Mouse (Mus musculus): ENCODE results near the gene Atf5. TPM values are rescaled to one million over a fixed set of nuclear protein-coding genes. Genes with fewer than 3 reads are reported as not detected.

Atf5 gene
- polyA plus RNA-seq, 1 experiment, result 252 TPM

DNA sequence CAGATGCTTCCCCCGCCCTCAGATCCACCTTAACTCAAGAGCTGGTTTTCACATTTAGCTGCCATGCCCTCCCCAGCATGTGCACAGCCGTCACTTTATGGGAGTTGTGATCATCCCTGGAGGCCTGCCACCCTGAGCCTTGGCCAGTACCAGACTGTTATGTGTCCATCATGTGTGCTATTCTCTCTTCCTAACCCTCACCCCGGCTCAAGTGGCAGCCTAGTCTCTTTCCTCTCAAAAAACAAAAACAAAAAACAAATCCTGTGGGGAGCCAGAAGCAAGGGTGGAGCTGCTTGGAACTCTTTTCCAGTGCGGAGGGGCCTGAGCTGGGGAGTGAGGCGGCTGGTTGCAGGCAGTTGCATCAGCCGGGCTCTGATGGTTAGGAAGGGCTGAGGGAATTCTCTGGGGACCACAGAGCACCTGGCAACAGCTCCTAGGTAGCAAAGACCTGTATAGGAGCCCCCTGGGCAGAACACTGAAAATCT lies 2.3 kb upstream of the Atf5 start:
- Histone ChIP-seq H3K4me3 (ENCODE audit: insufficient read depth, low read depth, low read length) (peak overlapping the region; percentile 30), H3K4me1 (ENCODE audit: control insufficient read depth, insufficient read depth, insufficient read length, low read length) (peaks cover 20% of the 10 kb centered on the region), H3K27ac (replicated peaks; ENCODE audit: low read depth, low read length) (peak overlapping the region; percentile 59)

- Histone ChIP-seq H3K4me1 (ENCODE audit: control insufficient read depth, insufficient read depth, insufficient read length, low read length) (peaks cover 20% of the 10 kb centered on the region), H3K27ac (replicated peaks; ENCODE audit: low read depth, low read length) (peak overlapping the region; percentile 85), H3K4me3 (ENCODE audit: insufficient read depth, low read depth, low read length) (peak overlapping the region; percentile 30)
Measured at GRCm38 (mm10) chr7:44818164-44818563, 1.7 kb upstream of the Atf5 start.

GRCm38 (mm10) chr7:44817441-44817840 lies 983 bp upstream of the Atf5 start:
- peak overlapping the region; percentile 79 for H3K4me3 ChIP-seq (ENCODE audit: insufficient read depth, low read depth, low read length)
- H3K4me1 ChIP-seq (ENCODE audit: control insufficient read depth, insufficient read depth, insufficient read length, low read length), result peaks cover 20% of the 10 kb centered on the region

DNA sequence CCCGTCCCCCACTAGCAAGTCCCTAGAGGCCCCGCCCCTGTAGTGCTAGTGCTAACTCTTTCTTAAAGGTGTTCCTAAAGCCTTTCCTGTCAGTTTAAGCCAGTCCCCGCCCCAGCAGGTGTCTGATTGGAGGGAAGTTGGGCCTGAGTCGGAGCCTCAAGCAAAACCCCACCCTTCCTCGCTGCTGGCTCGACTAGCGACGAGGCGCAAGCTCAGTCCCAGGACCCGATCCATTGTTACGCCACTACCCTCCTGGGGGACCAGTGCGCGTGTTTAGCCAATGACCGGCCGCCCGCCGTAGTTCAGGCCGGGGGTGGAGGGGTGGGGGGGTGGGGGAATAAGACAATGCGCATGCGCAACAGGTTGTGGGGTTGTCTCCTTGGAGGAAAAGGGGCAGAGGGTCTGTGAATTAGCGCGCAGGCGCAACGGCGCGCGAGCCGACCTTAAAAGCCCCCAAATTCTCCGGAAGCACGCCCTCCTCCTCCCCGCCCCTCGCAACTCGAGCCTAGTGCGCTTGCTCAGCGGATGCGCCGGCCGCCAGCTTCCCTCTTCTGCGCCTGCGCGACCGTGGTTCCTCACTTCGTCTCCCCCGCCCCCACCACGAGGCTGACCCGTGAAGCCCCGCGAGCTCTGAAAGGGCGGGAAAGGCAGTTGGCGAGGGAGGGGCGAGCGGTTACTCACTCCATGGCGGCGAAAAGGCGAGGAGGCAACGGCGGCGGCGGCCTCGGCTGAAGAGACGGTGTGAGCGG lies 563 bp downstream of the Atf5 start, which contains the start of the genes Nup62 and Il4i1:
Nup62 (plus strand) TSS at position 368 of the 749 bp plus-strand sequence.
Il4i1 (plus strand) TSS at position 667 of the 749 bp plus-strand sequence.
- peaks cover 20% of the 10 kb centered on the region for H3K4me1 ChIP-seq (ENCODE audit: control insufficient read depth, insufficient read depth, insufficient read length, low read length)
- H3K27ac ChIP-seq (replicated peaks; ENCODE audit: low read depth, low read length), result peak within 1 kb of the TSS; percentile 85
- peak within 1 kb of the TSS; percentile 79 for H3K4me3 ChIP-seq (ENCODE audit: insufficient read depth, low read depth, low read length)

More at GRCm38 (mm10) chr7:44817441-44817840, 983 bp upstream of the Atf5 start:
- H3K27ac ChIP-seq (replicated peaks; ENCODE audit: low read depth, low read length), result peak overlapping the region; percentile 85

DNA sequence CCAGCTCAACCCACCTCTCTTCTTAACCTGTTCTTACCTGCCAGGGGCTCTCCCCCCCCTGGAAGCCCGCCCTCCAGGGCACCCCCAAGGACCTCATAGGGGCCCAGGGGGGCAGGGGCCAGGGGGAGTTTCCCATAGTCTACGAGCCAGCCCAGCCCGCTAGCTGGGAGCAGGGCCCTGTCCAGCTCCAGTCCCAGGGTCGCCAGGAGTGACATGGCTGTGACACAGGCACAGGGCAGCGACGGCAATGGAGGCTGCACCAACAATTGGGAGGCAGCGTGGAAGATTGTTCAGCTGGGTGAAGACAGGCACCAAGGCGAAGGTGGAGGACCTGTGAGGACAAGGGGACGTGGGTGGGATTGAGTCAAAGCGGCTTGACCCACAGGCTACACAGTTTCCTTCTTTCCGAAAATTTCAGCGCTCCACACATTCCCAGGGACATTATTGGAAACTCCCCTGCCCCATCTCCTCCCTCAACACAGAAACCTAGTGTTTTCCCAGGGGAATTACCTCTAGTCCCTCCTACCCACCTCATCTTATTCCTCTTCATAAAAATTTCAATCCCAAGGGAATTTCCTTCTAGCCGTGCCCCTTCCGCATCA lies 1.4 kb downstream of the Atf5 start:
- Histone ChIP-seq H3K27ac (replicated peaks; ENCODE audit: low read depth, low read length) (peak overlapping the region; percentile 45; the same call in 1 of the 2 replicates), H3K4me3 (ENCODE audit: insufficient read depth, low read depth, low read length) (peak overlapping the region; percentile 79), H3K4me1 (ENCODE audit: control insufficient read depth, insufficient read depth, insufficient read length, low read length) (peaks cover 17% of the 10 kb centered on the region)

- Histone ChIP-seq H3K27ac (replicated peaks; ENCODE audit: low read depth, low read length) (no peak overlapping the region), H3K4me3 (ENCODE audit: insufficient read depth, low read depth, low read length) (no peak overlapping the region), H3K4me1 (ENCODE audit: control insufficient read depth, insufficient read depth, insufficient read length, low read length) (peaks cover 15% of the 10 kb centered on the region)
Measured at GRCm38 (mm10) chr7:44814423-44814822, 2.0 kb downstream of the Atf5 start.

GRCm38 (mm10) chr7:44813985-44814384 lies 2.5 kb downstream of the Atf5 start:
- H3K27ac ChIP-seq (replicated peaks; ENCODE audit: low read depth, low read length), result no peak overlapping the region
- no peak overlapping the region for H3K4me3 ChIP-seq (ENCODE audit: insufficient read depth, low read depth, low read length)

DNA sequence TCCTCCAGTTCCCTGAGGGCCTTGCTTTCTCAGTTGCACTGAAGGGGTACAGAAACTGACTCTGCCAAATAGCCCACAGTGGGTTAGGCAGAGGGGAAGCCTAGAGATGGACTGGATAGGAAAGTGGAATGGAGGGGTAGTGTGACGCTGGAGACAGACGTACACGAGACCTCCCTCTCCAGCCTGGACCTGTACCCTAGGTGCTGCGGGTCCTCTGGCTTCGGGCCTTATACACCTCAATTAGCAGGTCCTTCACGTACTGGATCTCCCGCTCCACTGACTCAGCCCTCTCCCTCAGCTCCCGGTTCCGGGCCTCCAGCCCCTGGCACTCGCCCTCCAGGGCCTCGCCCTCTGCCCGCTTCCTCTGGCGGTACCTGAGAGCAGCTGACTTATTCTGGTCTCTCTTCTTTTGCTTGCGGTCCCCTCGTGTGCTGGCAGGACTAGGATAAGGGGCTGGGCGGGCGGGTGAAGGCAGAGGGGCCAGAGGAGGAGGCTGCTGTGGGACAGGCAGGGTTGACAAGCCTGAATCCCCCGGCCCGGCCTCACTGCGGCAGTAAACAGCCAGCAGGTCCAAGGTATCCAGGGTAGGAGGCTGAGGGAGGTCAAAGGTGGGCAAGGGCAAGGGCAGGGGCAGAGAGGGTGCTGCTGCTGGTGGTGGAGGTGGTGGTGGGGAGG lies 3.7 kb downstream of the Atf5 start:
- H3K27ac ChIP-seq (replicated peaks; ENCODE audit: low read depth, low read length), result no peak overlapping the region
- peaks cover 4% of the 10 kb centered on the region for H3K4me1 ChIP-seq (ENCODE audit: control insufficient read depth, insufficient read depth, insufficient read length, low read length)
- H3K4me3 ChIP-seq (ENCODE audit: insufficient read depth, low read depth, low read length), result no peak overlapping the region

More at GRCm38 (mm10) chr7:44813985-44814384, 2.5 kb downstream of the Atf5 start:
- peaks cover 13% of the 10 kb centered on the region for H3K4me1 ChIP-seq (ENCODE audit: control insufficient read depth, insufficient read depth, insufficient read length, low read length)

DNA sequence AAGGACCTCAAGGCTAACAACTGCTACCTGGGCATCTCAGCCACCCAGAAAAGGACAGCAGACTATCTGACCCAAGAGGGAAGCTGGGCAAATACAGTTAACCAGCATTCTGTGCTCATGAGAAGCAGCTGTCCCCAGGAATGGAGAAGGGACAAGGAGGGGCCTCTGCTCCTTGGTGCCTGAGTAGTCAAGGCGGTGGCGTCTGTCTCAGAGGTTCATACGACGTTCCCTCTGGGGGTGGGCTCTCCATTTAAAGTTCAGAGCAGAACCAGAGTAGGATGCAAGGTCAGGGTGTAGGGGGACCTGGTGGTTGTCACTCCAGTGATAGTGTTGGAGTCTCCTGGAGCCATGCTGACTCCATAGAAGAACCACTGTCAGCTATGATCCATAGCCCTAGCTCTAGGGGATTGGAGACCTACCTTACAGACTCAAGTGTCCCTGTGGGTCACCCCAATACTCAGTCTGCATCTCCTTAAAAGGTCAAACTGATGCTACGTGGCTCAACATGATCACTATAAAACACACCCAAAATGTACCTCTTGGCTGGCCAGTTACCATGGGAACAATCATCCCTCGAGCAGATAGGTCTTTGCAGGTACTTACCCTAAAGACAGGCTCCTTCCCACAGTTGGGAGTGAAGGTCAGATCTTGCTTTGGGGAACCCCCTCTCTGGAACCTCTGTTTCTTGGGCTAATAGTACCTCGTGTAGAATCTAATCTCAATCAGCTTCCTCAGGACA lies 5.5 kb downstream of the Atf5 start:
- no peak overlapping the region for H3K4me3 ChIP-seq (ENCODE audit: insufficient read depth, low read depth, low read length)
- H3K27ac ChIP-seq (replicated peaks; ENCODE audit: low read depth, low read length), result no peak overlapping the region
- H3K4me1 ChIP-seq (ENCODE audit: control insufficient read depth, insufficient read depth, insufficient read length, low read length), result no peaks in the 10 kb centered on the region; the same call in 1 of the 2 replicates

DNA sequence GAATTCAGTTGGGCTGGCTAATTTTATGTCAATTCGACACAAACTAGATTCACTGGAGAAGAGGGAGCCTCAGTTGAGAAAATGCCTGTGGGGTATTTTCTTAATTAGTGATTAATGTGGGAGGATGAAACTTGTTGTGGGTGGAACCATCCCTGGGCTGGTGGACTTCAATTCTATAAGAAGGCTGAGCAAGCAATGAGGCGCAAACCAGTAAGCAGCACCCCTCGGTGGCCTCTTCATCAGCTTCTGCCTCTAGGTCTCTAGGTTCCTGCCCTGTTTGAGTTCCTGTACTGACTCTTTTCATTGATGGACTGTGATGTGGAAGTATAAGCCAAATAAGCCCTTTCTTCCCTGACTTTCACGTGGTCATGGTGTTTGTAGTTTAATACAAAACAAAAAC lies 6.1 kb downstream of the Atf5 start:
- Histone ChIP-seq H3K27ac (replicated peaks; ENCODE audit: low read depth, low read length) (no peak overlapping the region), H3K4me3 (ENCODE audit: insufficient read depth, low read depth, low read length) (no peak overlapping the region)

DNA sequence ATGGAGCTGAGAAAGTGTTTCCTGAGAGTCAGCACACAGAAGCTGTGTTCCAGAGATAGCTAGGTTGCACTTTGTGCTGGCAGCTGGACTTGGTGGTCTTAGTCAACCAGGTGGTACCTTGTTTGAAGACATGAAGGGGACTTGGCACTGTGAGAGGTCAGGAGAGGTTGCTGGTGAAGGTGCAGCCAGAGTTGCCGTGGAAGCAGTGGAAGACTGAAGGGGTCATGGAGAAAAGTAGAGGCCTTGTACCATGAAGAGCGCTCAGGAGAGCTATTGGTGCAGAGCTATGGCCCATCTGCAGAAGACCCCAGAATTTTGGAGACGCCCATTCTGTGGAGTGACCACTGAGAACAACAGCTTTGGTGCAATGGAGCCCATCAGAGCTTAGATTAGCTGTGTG lies 7.0 kb downstream of the Atf5 start:
- Histone ChIP-seq H3K4me1 (ENCODE audit: control insufficient read depth, insufficient read depth, insufficient read length, low read length) (no peaks in the 10 kb centered on the region), H3K4me3 (ENCODE audit: insufficient read depth, low read depth, low read length) (no peak overlapping the region), H3K27ac (replicated peaks; ENCODE audit: low read depth, low read length) (no peak overlapping the region)

More for the DNA sequence above, 6.1 kb downstream of the Atf5 start:
- H3K4me1 ChIP-seq (ENCODE audit: control insufficient read depth, insufficient read depth, insufficient read length, low read length), result no peaks in the 10 kb centered on the region; the same call in 1 of the 2 replicates

GRCm38 (mm10) chr7:44808927-44809326 lies 7.5 kb downstream of the Atf5 start:
- H3K27ac ChIP-seq (replicated peaks; ENCODE audit: low read depth, low read length), result no peak overlapping the region
- no peaks in the 10 kb centered on the region for H3K4me1 ChIP-seq (ENCODE audit: control insufficient read depth, insufficient read depth, insufficient read length, low read length)
- H3K4me3 ChIP-seq (ENCODE audit: insufficient read depth, low read depth, low read length), result no peak overlapping the region

DNA sequence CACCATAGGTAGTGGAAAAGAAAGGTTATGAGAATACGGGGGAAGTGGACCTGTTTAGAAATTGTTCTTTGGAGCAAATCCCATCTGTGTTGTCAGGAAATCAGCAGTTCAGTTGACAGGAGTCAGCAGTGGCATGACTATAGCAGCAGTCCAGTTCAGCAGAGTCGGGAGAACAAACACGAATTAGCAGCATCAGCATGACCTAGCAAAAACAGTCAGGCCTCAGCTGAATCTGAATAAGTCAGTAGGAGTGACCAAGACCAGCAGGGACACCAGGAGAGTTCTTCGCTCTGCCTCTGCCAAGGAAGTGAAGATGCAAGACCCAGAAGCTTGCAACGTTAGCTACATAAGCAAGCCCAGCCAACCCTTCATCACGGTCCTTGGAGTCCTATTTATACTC lies 23.7 kb downstream of the Atf5 start:
- Histone ChIP-seq H3K4me1 (ENCODE audit: control insufficient read depth, insufficient read depth, insufficient read length, low read length) (no peaks in the 10 kb centered on the region), H3K4me3 (ENCODE audit: insufficient read depth, low read depth, low read length) (no peak overlapping the region), H3K27ac (replicated peaks; ENCODE audit: low read depth, low read length) (no peak overlapping the region)

GRCm38 (mm10) chr7:44790066-44790465 lies 26.4 kb downstream of the Atf5 start:
- H3K4me1 ChIP-seq (ENCODE audit: control insufficient read depth, insufficient read depth, insufficient read length, low read length), result no peaks in the 10 kb centered on the region
- H3K4me3 ChIP-seq (ENCODE audit: insufficient read depth, low read depth, low read length), result no peak overlapping the region
- no peak overlapping the region for H3K27ac ChIP-seq (replicated peaks; ENCODE audit: low read depth, low read length)

Measured in brown adipose tissue, adult 24 weeks (tissue).